Mouse (Mus musculus) C2C12 (cell line): ENCODE results near the gene Gipc2.

Experiments used
- CTCF ChIP-seq: IDR thresholded peaks from one replicate; pipeline ENCODE4 v1.5.1; 2011; ENCODE audit not compliant: control insufficient read depth, insufficient read depth, insufficient read length
- MAX ChIP-seq: IDR thresholded peaks from one replicate; pipeline ENCODE4 v1.6.1; 2011; ENCODE audit warnings: mild to moderate bottlenecking, control low read depth
- MYOD1 ChIP-seq: IDR thresholded peaks from one replicate; pipeline ENCODE4 v1.6.1; 2011; ENCODE audit warnings: low read depth; ENCODE audit not compliant: control insufficient read depth, insufficient read length

- TF ChIP-seq CTCF (no peak), MYOD1 (no peak), MAX (no peak)
These were observed 64.6 kb downstream of the Gipc2 start for GRCm38 (mm10) chr3:152101459-152101858.
